Mouse (Mus musculus) erythroblast, embryonic 14.5 days (primary cell): ENCODE results near the gene Dus2. TPM values are rescaled to one million over a fixed set of nuclear protein-coding genes. Genes with fewer than 3 reads are reported as not detected.

Experiments used
- H3K27me3 ChIP-seq: 2 replicates; pipeline ENCODE4 v1.6.1; 2012; ENCODE audit warnings: inconsistent platforms; ENCODE audit not compliant: control insufficient read depth
- H3K36me3 ChIP-seq: 2 replicates; pipeline ENCODE4 v1.6.1; 2012; ENCODE audit warnings: mild to moderate bottlenecking, inconsistent platforms; ENCODE audit not compliant: control insufficient read depth
- H3K4me1 ChIP-seq: 2 replicates; pipeline ENCODE4 v1.6.1; 2012; ENCODE audit warnings: inconsistent platforms; ENCODE audit not compliant: control insufficient read depth
- H3K4me3 ChIP-seq: replicated peaks from 2 replicates; pipeline ENCODE3; 2012; ENCODE audit warnings: moderate library complexity, mild to moderate bottlenecking, inconsistent platforms
- H3K9me3 ChIP-seq: 2 replicates; pipeline ENCODE4 v1.6.1; 2012; ENCODE audit warnings: low read length, inconsistent platforms, mixed read lengths; ENCODE audit not compliant: control insufficient read depth
- GATA1 ChIP-seq: IDR thresholded peaks from 2 replicates; pipeline ENCODE4 v1.6.1; 2012; ENCODE audit warnings: low read length, inconsistent platforms, mixed read lengths
- TAL1 ChIP-seq: IDR thresholded peaks from 3 replicates; pipeline ENCODE4 v1.6.1; 2012; ENCODE audit warnings: low read length, inconsistent platforms, mixed read lengths
- polyA plus RNA-seq: library from polyadenylated mRNA; stranded (reverse); fragments of >175 nt; gene quantifications from 2 replicates; pipeline ENCODE4 v1.2.3, GENCODE M21; 2012

Gene Dus2
- polyA plus RNA-seq, 1 experiment, result 0.47 TPM

DNA sequence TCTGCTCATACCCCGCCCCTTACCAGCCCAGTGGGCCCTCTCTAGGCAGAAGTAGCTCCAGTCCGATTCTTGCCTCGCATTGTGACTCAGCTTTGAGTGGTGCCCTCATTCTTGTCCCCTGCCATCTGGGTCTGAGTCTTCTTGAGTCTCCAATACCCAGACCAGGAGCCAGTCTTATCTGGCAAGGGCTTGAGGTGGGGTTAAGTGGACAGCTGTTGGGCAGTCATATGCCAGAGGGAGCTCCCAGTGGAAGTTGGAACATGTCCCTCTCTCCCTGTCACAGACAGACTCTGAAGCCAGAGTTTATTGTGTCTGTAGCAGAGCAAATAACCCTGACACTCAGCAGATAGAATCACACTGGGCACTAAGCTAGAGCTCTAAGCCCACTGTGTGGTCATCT lies 59.9 kb downstream of the Dus2 start:
- TF ChIP-seq TAL1, result no peak
- no peak for TF ChIP-seq GATA1
- H3K9me3 ChIP-seq, result no peaks in the 10 kb centered on the region
- H3K27me3 ChIP-seq, result no peaks in the 10 kb centered on the region
- H3K4me1 ChIP-seq, result peaks cover 39% of the 10 kb centered on the region
- peaks cover 83% of the 10 kb centered on the region for H3K36me3 ChIP-seq
- no peak overlapping the region for H3K4me3 ChIP-seq

DNA sequence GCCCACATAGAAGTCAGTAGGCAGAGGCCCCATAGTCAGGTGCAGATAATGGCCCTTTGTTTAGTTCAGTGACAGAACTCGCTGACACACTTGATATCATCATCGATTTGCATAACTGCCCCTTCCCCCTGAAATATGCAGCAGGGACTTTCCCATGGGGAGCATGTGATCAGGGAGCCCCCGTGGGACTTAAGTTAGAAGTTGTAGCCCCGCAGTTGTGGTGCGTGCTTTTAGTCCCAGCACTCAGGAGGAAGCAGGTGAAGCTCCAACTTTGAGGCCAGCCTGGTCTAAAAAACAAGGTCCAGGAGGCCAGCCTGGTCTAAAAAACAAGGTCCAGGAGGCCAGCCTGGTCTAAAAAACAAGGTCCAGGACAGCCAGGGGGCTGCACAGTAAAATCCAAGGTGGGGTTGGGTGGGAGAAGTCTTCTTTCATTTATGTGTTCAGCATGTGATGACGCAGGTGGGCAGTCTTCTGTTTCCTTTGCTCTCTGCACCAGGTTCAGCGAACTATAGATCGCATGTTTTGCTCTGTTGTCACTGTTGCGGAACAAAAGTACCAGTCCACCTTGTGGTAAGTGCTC lies 61.5 kb downstream of the Dus2 start:
- Histone ChIP-seq H3K36me3 (peaks cover 73% of the 10 kb centered on the region), H3K4me3 (no peak overlapping the region), H3K9me3 (no peaks in the 10 kb centered on the region), H3K27me3 (no peaks in the 10 kb centered on the region), H3K4me1 (peaks cover 29% of the 10 kb centered on the region)
- no peak for TF ChIP-seq GATA1
- no peak for TF ChIP-seq TAL1

DNA sequence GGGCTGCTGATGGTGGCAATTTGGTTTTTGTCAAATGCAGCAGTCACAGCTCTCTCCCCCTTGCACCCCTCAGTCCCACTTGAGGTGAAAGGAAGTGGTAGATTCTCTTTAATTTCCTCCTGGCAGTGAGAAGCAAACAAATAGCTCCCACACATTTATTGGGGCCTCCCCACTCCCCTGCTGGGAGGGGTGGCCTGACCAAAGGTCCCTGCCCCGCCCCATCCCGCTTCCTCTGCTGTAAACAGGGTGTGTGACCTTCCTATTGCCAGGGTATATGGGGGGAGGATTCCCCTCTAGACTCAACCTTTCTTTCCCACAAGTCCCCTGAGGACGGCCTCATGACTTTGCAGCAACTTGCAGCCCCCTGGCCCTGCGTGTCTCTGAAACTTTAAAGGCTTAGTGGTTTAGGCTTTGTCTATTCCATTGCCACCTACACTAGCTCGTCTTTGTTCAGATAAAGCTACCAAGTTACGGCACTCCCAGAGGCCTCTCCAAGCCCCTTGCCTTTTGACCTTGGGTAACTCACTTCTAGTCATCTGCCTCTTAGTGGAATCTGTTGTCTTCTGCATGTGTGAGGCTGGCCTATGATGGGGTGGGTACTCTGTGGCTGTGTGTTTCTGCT lies 63.2 kb downstream of the Dus2 start:
- Histone ChIP-seq H3K4me3 (no peak overlapping the region), H3K36me3 (peaks cover 62% of the 10 kb centered on the region)
- TF ChIP-seq TAL1 (no peak), GATA1 (no peak)

DNA sequence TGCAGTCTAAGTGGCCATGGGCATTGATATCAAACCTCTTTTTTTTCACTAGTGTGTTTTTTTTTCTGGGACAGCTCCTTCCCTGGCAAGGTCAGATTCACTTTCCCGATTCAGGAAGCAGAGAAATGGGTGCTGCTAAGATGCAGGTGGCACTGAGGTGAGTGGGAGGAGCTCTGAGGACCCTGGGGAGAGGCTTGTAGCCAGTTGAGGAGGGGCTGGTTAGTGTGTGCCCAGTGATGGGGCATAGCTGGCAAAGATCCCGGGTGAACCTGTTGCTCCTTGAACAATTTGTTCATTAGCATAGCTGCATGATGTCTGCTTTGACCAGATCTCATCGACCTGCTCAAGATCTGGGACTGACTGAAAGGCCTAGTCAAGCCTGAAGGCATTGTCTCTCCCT lies 63.9 kb downstream of the Dus2 start:
- no peak overlapping the region for H3K4me3 ChIP-seq
- H3K9me3 ChIP-seq, result no peaks in the 10 kb centered on the region
- H3K4me1 ChIP-seq, result peaks cover 28% of the 10 kb centered on the region
- H3K27me3 ChIP-seq, result no peaks in the 10 kb centered on the region
- TF ChIP-seq TAL1 (no peak), GATA1 (no peak)
- H3K36me3 ChIP-seq, result peaks cover 55% of the 10 kb centered on the region

More for the DNA sequence above, 63.2 kb downstream of the Dus2 start:
- Histone ChIP-seq H3K9me3 (no peaks in the 10 kb centered on the region), H3K27me3 (no peaks in the 10 kb centered on the region), H3K4me1 (peaks cover 28% of the 10 kb centered on the region)

DNA sequence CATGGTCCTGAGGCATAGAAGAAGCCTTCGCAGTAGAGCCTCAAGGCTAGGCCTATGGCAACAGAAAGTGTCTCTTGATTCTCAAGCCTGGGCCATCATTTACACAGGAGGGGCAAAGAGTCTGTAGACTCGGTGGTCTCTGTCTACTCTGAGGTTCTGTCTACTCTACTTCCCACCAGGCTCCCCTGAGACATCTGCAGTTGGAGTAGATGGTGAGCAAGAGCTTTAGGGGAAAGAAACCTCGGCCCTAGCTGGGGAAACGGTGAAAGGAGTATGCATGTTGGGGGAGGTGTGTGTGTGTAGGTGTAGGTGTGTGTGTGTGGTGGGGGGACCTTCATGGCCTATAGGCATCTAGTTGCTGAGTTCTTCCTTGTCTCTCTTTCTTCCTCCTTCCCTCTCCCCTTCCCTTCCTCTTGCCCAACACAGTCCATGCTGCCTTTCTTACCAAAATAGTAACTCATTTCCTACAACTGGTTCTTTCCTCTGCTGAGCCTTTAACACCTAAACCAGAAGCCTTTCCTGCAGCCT lies 65.4 kb downstream of the Dus2 start:
- H3K4me1 ChIP-seq, result peaks cover 38% of the 10 kb centered on the region
- no peaks in the 10 kb centered on the region for H3K27me3 ChIP-seq
- TF ChIP-seq GATA1, result no peak
- peaks cover 41% of the 10 kb centered on the region for H3K36me3 ChIP-seq
- no peak overlapping the region for H3K4me3 ChIP-seq
- H3K9me3 ChIP-seq, result no peaks in the 10 kb centered on the region

DNA sequence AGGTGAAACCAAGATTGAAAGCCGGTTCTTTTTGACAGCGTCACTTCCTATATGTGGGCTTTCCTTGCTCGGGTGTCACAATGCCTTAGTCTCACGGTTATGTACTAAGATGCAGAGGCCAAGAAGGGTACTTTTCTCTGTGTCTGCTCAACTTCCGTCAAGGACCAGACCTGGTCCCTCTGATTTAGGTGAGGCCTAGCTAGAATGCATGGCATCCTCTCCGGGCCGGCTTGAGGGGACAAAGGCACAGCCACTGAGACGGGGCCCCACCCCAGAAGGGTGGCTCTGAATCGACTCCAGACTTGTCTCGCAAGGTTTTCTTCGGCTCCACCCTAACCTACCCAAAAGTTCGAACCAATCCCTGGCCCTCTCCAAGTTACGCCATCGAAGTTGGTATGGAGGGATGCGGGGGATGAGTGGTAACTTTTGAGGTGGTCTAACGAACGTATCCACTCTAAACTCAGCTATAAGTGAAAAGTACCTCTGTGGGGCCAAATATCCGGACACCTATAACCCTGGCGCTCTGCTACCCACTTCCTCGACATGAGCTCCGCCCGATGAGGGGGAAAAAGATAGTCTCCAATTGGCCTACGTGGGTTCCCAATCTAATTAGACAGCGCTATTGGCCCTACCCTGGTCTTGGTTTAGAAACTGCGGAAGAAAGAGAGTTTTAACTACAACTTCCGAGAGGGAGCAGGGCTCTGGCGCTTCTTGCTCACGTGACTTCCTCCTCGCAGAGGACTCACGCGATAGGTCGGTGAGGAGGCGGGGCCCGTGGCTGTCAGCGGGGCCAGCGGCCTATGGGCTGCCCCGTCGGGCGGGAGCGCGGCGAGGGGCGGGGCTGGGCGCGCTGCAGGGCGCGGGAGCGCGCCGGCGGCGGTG lies 67.8 kb downstream of the Dus2 start, which contains the start of gene Nfatc3:
Gene Nfatc3 (plus strand): TSS at position 110 of the 882 bp plus-strand sequence.
- peaks cover 52% of the 10 kb centered on the region for H3K4me1 ChIP-seq
- H3K27me3 ChIP-seq, result no peaks in the 10 kb centered on the region
- H3K36me3 ChIP-seq, result peaks cover 16% of the 10 kb centered on the region
- peak within 1 kb of the TSS; percentile 100 for H3K4me3 ChIP-seq
- no peaks in the 10 kb centered on the region for H3K9me3 ChIP-seq
- TF ChIP-seq TAL1 (no peak), GATA1 (no peak)

DNA sequence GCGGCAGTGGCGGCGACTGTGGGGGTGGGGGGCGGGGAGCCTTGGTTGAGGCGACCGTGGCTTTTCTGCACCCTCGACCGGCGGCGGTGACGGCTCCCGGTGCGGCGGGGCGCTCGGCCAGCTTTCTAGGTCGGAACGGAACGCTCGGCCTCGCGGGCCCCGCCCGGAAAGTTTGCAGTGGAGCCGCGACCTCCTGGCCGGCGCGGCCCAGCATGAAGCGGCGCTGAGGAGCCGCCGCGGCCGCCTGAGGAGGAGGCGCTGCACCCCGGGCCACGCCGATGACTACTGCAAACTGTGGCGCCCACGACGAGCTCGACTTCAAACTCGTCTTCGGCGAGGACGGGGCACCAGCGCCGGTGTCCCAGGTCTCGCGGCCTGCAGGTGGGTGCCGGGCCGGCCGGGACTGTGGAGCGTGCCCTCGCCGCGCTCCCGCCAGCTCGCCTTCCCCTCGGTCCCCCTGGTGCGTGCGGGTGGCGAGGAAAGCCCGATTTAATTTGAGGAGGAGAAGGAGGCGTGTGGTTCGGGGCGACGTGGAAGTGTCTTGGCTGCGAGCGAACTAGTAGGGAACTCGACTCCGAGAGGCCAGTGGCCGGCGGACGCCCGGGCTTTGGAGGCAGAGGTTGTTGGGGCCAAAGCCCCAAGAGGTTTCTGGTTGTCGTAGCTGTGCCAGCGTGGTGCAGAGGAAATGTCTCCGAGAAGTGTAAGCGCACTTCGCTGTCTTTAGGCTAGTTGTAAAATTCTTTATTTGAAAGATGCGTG lies 68.7 kb downstream of the Dus2 start:
- H3K27me3 ChIP-seq, result no peaks in the 10 kb centered on the region
- H3K9me3 ChIP-seq, result no peaks in the 10 kb centered on the region
- H3K4me3 ChIP-seq, result peak overlapping the region; percentile 100
- TF ChIP-seq GATA1 (no peak), TAL1 (no peak)
- H3K36me3 ChIP-seq, result peaks cover 13% of the 10 kb centered on the region
- H3K4me1 ChIP-seq, result peaks cover 49% of the 10 kb centered on the region

DNA sequence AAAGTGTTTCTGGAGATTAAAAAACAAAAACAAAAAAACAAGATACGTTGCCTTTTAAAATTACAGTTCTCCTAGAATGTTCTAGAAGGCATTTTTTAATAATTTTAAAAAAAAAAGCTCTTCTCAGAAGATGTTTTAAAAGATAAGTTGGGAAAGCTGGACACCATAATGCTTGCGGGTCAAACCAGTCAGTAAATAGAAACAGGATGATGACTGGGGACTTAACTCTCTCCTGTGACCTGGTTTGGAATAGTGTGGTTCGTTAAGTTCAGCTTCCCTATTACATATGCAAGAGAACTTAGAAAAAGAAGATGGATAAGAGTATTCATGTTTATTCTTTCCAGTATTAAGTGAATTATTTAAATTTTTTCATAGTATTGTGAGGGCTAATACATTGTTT lies 69.4 kb downstream of the Dus2 start:
- no peaks in the 10 kb centered on the region for H3K27me3 ChIP-seq
- H3K4me3 ChIP-seq, result peak overlapping the region; percentile 100
- peaks cover 7% of the 10 kb centered on the region for H3K36me3 ChIP-seq
- H3K9me3 ChIP-seq, result no peaks in the 10 kb centered on the region
- peaks cover 55% of the 10 kb centered on the region for H3K4me1 ChIP-seq
- TF ChIP-seq GATA1 (no peak), TAL1 (no peak)
